Mouse (Mus musculus) liver, embryonic 15.5 days (tissue): Measurements from ENCODE around the gene Podxl. TPM values are rescaled to one million over a fixed set of nuclear protein-coding genes. Genes with fewer than 3 reads are reported as not detected.

Experiments
- ATAC-seq: fragments of 200-750 bp; cut with Nextera tagmentation; 2 replicates; pipeline ENCODE4 v1.8.0; 2017; ENCODE audit warnings: moderate number of reproducible peaks, mild to moderate bottlenecking, moderate library complexity; ENCODE audit not compliant: insufficient read depth
- H3K27ac ChIP-seq: fragments of 300-500 bp; sonication (generic); replicated peaks from 2 replicates; pipeline ENCODE4 v1.5.1; 2015; ENCODE audit warnings: mild to moderate bottlenecking, inconsistent platforms
- H3K27me3 ChIP-seq: fragments of 300-500 bp; sonication (generic); 2 replicates; pipeline ENCODE4 v1.6.1; 2015; ENCODE audit warnings: mild to moderate bottlenecking, inconsistent platforms
- H3K36me3 ChIP-seq: fragments of 300-500 bp; sonication (generic); replicated peaks from 2 replicates; pipeline ENCODE4 v1.6.1; 2015; ENCODE audit warnings: moderate library complexity, mild to moderate bottlenecking, inconsistent platforms
- H3K4me1 ChIP-seq: fragments of 300-500 bp; sonication (generic); replicated peaks from 2 replicates; pipeline ENCODE4 v1.6.1; 2015; ENCODE audit warnings: inconsistent platforms
- H3K4me2 ChIP-seq: fragments of 300-500 bp; sonication (generic); 2 replicates; pipeline ENCODE4 v1.6.1; 2015; ENCODE audit warnings: moderate library complexity, mild to moderate bottlenecking, inconsistent platforms
- H3K4me3 ChIP-seq: fragments of 300-500 bp; sonication (generic); replicated peaks from 2 replicates; pipeline ENCODE4 v1.5.1; 2015; ENCODE audit warnings: mild to moderate bottlenecking, inconsistent platforms
- H3K9ac ChIP-seq: fragments of 300-500 bp; sonication (generic); 2 replicates; pipeline ENCODE4 v1.6.1; 2015; ENCODE audit warnings: moderate library complexity, mild to moderate bottlenecking, inconsistent platforms
- H3K9me3 ChIP-seq: fragments of 300-500 bp; sonication (generic); replicated peaks from 2 replicates; pipeline ENCODE4 v1.6.1; 2016; ENCODE audit warnings: inconsistent platforms
- WGBS: fragments of 180-500 bp; shearing (Covaris S2); methylation state at CpG from one replicate; pipeline ENCODE4 v1.1.7; 2015; ENCODE audit warnings: mixed read lengths; ENCODE audit not compliant: insufficient replicate concordance; 5-methylcytosine and 5-hydroxymethylcytosine counted together
- polyA plus RNA-seq: library from polyadenylated mRNA; unstranded; fragments of >200 nt; fragmentation: Nextera tagmentation; extraction: Ambion mirVana; gene quantifications from 2 replicates; pipeline ENCODE4 v1.2.1, GENCODE M21; 2015

The Podxl gene
- polyA plus RNA-seq, 1 experiment from 2014 or later = 5.1 TPM

GRCm38 (mm10) chr6:31500260-31500659, 63.5 kb downstream of the Podxl start:
- 87% methylated on average over 2 of the region's 2 CpGs for WGBS
- H3K27ac ChIP-seq = no peak overlapping the region

GRCm38 (mm10) chr6:31499836-31500235, 63.9 kb downstream of the Podxl start:
- H3K9ac ChIP-seq = no peak overlapping the region
- peaks cover 60% of the 10 kb centered on the region for H3K36me3 ChIP-seq
- no peaks in the 10 kb centered on the region for H3K27me3 ChIP-seq
- H3K27ac ChIP-seq = no peak overlapping the region
- H3K4me1 ChIP-seq = no peaks in the 10 kb centered on the region
- H3K4me2 ChIP-seq = no peak overlapping the region
- WGBS = 86% methylated on average over 10 of the region's 10 CpGs
- ATAC-seq = no peak
- H3K9me3 ChIP-seq = no peaks in the 10 kb centered on the region
- H3K4me3 ChIP-seq = no peak overlapping the region

More at GRCm38 (mm10) chr6:31500260-31500659, 63.5 kb downstream of the Podxl start:
- ATAC-seq = no peak
- H3K9me3 ChIP-seq = no peaks in the 10 kb centered on the region
- H3K9ac ChIP-seq = no peak overlapping the region
- H3K27me3 ChIP-seq = no peaks in the 10 kb centered on the region
- no peak overlapping the region for H3K4me3 ChIP-seq
- no peak overlapping the region for H3K4me2 ChIP-seq
- H3K36me3 ChIP-seq = peaks cover 56% of the 10 kb centered on the region
- no peaks in the 10 kb centered on the region for H3K4me1 ChIP-seq

GRCm38 (mm10) chr6:31496227-31496626, 67.6 kb downstream of the Podxl start:
- Histone ChIP-seq H3K27me3 (no peaks in the 10 kb centered on the region), H3K9me3 (no peaks in the 10 kb centered on the region), H3K4me2 (no peak overlapping the region), H3K4me3 (no peak overlapping the region), H3K4me1 (0 out of 2 replicates have a peak, but pooled peaks cover 1% of the 10 kb centered on the region), H3K9ac (no peak overlapping the region), H3K36me3 (peaks cover 47% of the 10 kb centered on the region), H3K27ac (no peak overlapping the region)
- no peak for ATAC-seq
- WGBS = 92% methylated on average over 2 of the region's 2 CpGs

- no peak overlapping the region for H3K27ac ChIP-seq
- H3K4me1 ChIP-seq = 0 out of 2 replicates have a peak, but pooled peaks cover 5% of the 10 kb centered on the region
- WGBS = 81% methylated on average over 2 of the region's 2 CpGs
- no peak overlapping the region for H3K4me3 ChIP-seq
- H3K36me3 ChIP-seq = peaks cover 51% of the 10 kb centered on the region
- no peak for ATAC-seq
- H3K27me3 ChIP-seq = no peaks in the 10 kb centered on the region
- H3K9ac ChIP-seq = no peak overlapping the region
- H3K9me3 ChIP-seq = no peaks in the 10 kb centered on the region
- H3K4me2 ChIP-seq = no peak overlapping the region
Observed at GRCm38 (mm10) chr6:31495122-31495731, 68.6 kb downstream of the Podxl start.

- WGBS = 89% methylated on average over 7 of the region's 7 CpGs
- Histone ChIP-seq H3K27me3 (no peaks in the 10 kb centered on the region), H3K4me3 (no peak overlapping the region), H3K4me1 (0 out of 2 replicates have a peak, but pooled peaks cover 5% of the 10 kb centered on the region), H3K27ac (no peak overlapping the region), H3K36me3 (peaks cover 47% of the 10 kb centered on the region), H3K4me2 (no peak overlapping the region), H3K9ac (no peak overlapping the region), H3K9me3 (no peaks in the 10 kb centered on the region)
- ATAC-seq = no peak
Observed at GRCm38 (mm10) chr6:31489950-31490349, 73.8 kb downstream of the Podxl start.

GRCm38 (mm10) chr6:31486601-31487000, 77.2 kb downstream of the Podxl start:
- WGBS = 84% methylated on average over 2 of the region's 2 CpGs
- peaks cover 34% of the 10 kb centered on the region for H3K36me3 ChIP-seq
- ATAC-seq = no peak

GRCm38 (mm10) chr6:31480008-31480407, 83.8 kb downstream of the Podxl start:
- ATAC-seq = no peak
- no peak overlapping the region for H3K4me2 ChIP-seq
- 81% methylated on average over 4 of the region's 4 CpGs for WGBS
- no peak overlapping the region for H3K4me3 ChIP-seq
- peaks cover 28% of the 10 kb centered on the region for H3K36me3 ChIP-seq
- H3K9ac ChIP-seq = no peak overlapping the region
- H3K9me3 ChIP-seq = no peaks in the 10 kb centered on the region
- H3K4me1 ChIP-seq = no peaks in the 10 kb centered on the region
- H3K27me3 ChIP-seq = no peaks in the 10 kb centered on the region
- H3K27ac ChIP-seq = no peak overlapping the region

More at GRCm38 (mm10) chr6:31486601-31487000, 77.2 kb downstream of the Podxl start:
- Histone ChIP-seq H3K9me3 (no peaks in the 10 kb centered on the region), H3K27ac (no peak overlapping the region), H3K27me3 (no peaks in the 10 kb centered on the region), H3K4me2 (no peak overlapping the region), H3K9ac (no peak overlapping the region), H3K4me1 (0 out of 2 replicates have a peak, but pooled peaks cover 5% of the 10 kb centered on the region), H3K4me3 (no peak overlapping the region)

- WGBS = 78% methylated on average over 4 of the region's 4 CpGs
- H3K36me3 ChIP-seq = peaks cover 38% of the 10 kb centered on the region
- no peaks in the 10 kb centered on the region for H3K9me3 ChIP-seq
- no peak overlapping the region for H3K4me3 ChIP-seq
- H3K4me2 ChIP-seq = no peak overlapping the region
- H3K4me1 ChIP-seq = no peaks in the 10 kb centered on the region
- H3K9ac ChIP-seq = no peak overlapping the region
- H3K27me3 ChIP-seq = no peaks in the 10 kb centered on the region
- ATAC-seq = no peak
- H3K27ac ChIP-seq = no peak overlapping the region
Observed at GRCm38 (mm10) chr6:31478221-31478620, 85.6 kb downstream of the Podxl start.

Other genes with a start within 250 kb of the Podxl start
- 126 and 133 TPM in 2 replicates for gene Mkln1, start 165.2 kb downstream of the Podxl start, polyA plus RNA-seq